Mouse (Mus musculus): ENCODE results near the gene Antxr1.

DNA sequence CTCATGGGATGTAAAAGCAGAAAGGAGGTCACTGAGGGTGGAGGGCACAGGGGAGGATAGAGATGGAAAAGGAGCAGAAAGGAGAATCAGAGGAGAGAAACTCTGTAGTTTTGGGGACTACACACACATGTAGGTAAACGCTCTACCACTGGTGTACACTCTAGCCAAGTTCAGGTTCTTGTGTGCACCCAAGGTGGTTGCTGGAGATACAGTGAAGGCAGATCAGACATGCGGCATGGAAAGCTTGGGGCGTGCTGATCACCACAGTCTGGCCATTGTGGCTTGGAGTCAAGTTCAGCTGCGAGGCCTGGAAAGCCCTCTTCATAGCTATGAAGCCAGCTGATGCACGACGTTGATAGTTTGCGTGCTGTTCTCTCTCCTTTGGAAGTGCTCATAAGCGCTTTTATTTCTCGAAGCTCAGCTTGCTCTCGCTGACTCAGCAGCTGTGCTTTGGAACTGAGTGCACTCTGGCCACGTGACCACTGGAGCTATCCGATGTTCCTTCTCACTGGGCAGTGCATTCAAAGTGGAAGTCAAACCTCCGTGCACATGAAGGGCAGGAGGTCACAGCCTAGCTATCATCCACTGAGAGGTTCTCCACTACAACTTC lies 128.1 kb downstream of the Antxr1 start:
- TF ChIP-seq GABPA (IDR thresholded peaks at IDR 0.05; ENCODE audit: insufficient replicate concordance, low read depth, low read length) (no peak), MYC (IDR thresholded peaks at IDR 0.05; ENCODE audit: low read depth, low read length) (no peak)
